Mouse (Mus musculus): ENCODE data around the gene Mre11a.
"Not testable (repeated sequence)": the region's sequence is repeated elsewhere in the genome, so short reads cannot be mapped to it uniquely, and the experiment has no call there.

Gene Mre11a

GRCm38 (mm10) chr9:14870377-14870776 is 85.9 kb downstream of the Mre11a start:
- DNase-seq (ENCODE audit: low read depth) = no peak

GRCm38 (mm10) chr9:14870802-14871201 is 86.3 kb downstream of the Mre11a start:
- DNase-seq (ENCODE audit: low read depth) = no peak

DNA sequence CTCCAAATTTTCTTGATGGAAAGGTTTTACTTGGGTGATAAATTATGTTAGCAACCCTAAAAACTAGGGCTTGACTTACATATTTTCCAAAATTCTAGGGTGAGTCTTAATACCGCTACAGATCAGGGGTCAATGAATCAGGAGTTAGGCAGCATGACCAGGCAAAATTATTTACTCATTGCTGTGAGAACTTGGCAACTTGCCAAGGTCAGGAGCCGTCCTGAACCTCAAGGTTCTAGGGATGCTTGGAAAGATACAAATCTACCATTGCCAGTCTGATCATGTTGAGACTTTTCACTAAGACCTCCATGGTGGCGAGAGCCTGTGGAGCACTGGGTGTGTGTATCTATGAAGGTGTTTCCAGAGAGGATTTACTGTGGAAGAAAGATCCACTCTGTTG is 87.1 kb downstream of the Mre11a start:
- DNase-seq (ENCODE audit: low read depth) = no peak

GRCm38 (mm10) chr9:14872181-14872930 is 87.9 kb downstream of the Mre11a start:
- DNase-seq (ENCODE audit: low read depth) = no peak

DNA sequence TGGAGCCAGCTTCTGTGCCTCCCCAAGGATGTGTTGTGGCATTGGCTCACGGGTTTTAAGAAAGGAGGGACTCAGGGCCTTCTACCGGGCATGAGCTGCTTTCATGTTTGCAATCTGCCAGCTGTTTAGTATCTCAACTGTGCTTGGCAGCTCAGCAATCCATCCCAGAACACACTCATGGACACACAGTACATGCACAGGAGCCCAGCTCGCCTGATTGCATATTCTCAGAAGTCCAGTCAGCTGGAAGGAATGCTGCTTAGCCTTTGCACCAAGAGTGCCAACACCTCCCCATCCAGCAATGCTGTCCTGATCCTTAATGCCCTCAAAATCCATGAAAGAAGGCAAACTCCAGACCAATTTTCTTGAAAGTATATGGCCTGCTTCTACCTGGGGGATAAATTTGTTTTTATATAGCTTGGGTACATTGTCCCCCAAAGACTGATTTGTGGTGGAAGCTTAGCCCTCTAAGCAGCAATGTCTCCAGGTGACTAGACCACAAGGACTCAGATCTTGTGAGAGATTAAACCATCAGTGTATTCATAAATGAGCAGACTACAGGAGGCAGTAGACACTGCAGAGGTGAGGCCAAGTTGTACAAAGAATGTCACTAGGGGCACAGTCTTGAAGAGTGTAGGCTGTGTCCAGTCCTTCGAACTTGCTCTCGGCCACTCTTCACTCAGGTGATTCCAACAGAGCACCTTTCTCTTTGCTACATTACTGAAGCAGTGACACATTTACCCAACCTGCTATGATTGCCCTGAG is 91.5 kb downstream of the Mre11a start:
- no peak for DNase-seq (ENCODE audit: low read depth)

DNA sequence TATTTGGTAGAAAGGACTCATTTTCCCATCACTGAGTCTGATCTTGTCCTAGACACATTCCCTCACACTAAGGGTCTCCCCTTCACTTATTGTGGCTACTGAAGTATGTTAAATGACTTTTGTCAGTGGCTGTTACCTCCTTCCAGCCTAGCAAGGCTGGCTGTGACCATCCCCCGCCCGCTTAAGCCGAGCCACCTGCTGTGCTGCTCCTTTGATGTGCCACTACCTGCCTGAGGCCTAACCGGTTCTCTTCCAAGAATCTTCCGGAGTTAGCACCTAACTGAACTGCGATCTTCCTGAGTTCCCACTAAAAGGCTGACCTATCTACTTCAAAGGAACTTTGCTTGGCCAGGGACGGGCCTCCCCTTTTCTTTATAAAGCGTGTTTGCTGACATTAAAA is 92.1 kb downstream of the Mre11a start:
- DNase-seq (ENCODE audit: low read depth) = not testable (repeated sequence)

- no peak for DNase-seq (ENCODE audit: low read depth)
These were observed 100.2 kb downstream of the Mre11a start for GRCm38 (mm10) chr9:14884641-14885040.

GRCm38 (mm10) chr9:14885151-14885550 is 100.7 kb downstream of the Mre11a start:
- no peak for DNase-seq (ENCODE audit: low read depth)

GRCm38 (mm10) chr9:14885954-14886353 is 101.5 kb downstream of the Mre11a start:
- DNase-seq (ENCODE audit: low read depth) = peak; percentile 19

All from c-Kit-positive CD71-positive TER-119-negative erythroid progenitor cells, embryonic 14.5 days (primary cell).